Mouse (Mus musculus) midbrain, embryonic 10.5 days (tissue): Measurements from ENCODE around the gene Ascc3. TPM values are rescaled to one million over a fixed set of nuclear protein-coding genes. Genes with fewer than 3 reads are reported as not detected.

ENCODE experiments used
- DNase-seq: peaks from one replicate; pipeline ENCODE4 v3.0.0-alpha.2; 2017; ENCODE audit warnings: low spot score
- H3K27ac ChIP-seq: fragments of 300-500 bp; sonication (generic); replicated peaks from 2 replicates; pipeline ENCODE4 v1.5.1; 2016; ENCODE audit warnings: mild to moderate bottlenecking
- H3K27me3 ChIP-seq: fragments of 300-500 bp; sonication (generic); 2 replicates; pipeline ENCODE4 v1.6.1; 2016; ENCODE audit warnings: low read depth, mild to moderate bottlenecking; ENCODE audit not compliant: poor library complexity, severe bottlenecking
- H3K36me3 ChIP-seq: fragments of 300-500 bp; sonication (generic); 2 replicates; pipeline ENCODE4 v1.6.1; 2016; ENCODE audit warnings: mild to moderate bottlenecking, moderate library complexity
- H3K4me1 ChIP-seq: fragments of 300-500 bp; sonication (generic); 2 replicates; pipeline ENCODE4 v1.6.1; 2016
- H3K4me3 ChIP-seq: fragments of 300-500 bp; sonication (generic); 2 replicates; pipeline ENCODE4 v1.5.1; 2016; ENCODE audit warnings: mild to moderate bottlenecking, moderate library complexity
- H3K9me3 ChIP-seq: fragments of 300-500 bp; sonication (generic); replicated peaks from 2 replicates; pipeline ENCODE4 v1.6.1; 2016; ENCODE audit warnings: mild to moderate bottlenecking
- WGBS: fragments of 180-500 bp; shearing (Covaris S2); methylation state at CpG from one replicate; pipeline ENCODE4 v1.1.7; 2016; 5-methylcytosine and 5-hydroxymethylcytosine counted together
- polyA plus RNA-seq: library from polyadenylated mRNA; unstranded; fragments of >200 nt; fragmentation: Nextera tagmentation; extraction: Ambion mirVana; gene quantifications from 2 replicates; pipeline ENCODE4 v1.2.1, GENCODE M21; 2016

Ascc3 gene
- polyA plus RNA-seq, 1 experiment from 2014 or later = 15.0 TPM

DNA sequence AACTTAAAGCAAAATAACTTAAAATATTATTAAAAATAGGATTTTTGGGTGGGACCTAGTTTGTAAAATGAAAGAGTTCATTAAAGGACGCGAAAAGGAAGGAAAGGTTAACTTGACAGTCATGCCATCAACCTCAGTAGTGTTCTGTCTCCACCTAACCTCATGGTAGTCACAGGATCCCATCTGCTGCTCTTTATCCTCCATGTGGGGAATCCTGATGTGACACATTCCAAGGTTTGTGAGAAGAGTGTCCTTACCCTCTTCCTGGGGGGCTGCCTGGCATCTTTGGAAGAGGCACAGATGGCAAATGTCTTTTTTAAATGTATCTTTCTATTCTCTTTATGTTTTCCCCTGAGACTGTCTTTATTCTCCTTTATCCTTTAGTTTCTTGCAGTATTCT lies 181.4 kb downstream of the Ascc3 start:
- Histone ChIP-seq H3K9me3 (no peaks in the 10 kb centered on the region), H3K27ac (no peak overlapping the region), H3K27me3 (no peaks in the 10 kb centered on the region), H3K36me3 (no peaks in the 10 kb centered on the region), H3K4me1 (0 out of 2 replicates have a peak, but pooled peaks cover 4% of the 10 kb centered on the region), H3K4me3 (no peak overlapping the region)
- no peak for DNase-seq
- WGBS = 81% methylated on average over 2 of the region's 2 CpGs

DNA sequence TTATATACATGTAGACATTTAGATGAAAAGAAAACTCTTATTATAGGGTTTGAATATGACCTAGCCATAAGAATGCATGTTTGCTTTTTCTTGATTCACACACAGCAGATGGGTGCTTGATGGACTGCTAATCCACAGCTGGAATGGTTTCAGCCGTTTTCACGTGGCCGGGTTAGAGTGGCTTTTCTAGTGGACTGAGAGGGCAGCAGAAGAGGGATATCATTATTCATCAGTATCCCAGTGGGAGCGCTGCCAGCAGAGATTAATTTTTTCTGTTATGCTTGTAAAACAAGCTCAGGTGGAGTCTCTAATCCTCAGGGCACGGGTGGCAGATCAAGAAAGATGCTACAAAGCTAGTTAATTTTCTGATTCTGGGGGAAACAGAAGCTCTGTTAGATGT lies 200.4 kb downstream of the Ascc3 start:
- H3K9me3 ChIP-seq = no peaks in the 10 kb centered on the region
- no peak overlapping the region for H3K4me3 ChIP-seq
- H3K4me1 ChIP-seq = no peaks in the 10 kb centered on the region
- no peak overlapping the region for H3K27ac ChIP-seq
- no peaks in the 10 kb centered on the region for H3K36me3 ChIP-seq
- no peak for DNase-seq
- 72% methylated on average over 5 of the region's 5 CpGs for WGBS
- H3K27me3 ChIP-seq = no peaks in the 10 kb centered on the region

DNA sequence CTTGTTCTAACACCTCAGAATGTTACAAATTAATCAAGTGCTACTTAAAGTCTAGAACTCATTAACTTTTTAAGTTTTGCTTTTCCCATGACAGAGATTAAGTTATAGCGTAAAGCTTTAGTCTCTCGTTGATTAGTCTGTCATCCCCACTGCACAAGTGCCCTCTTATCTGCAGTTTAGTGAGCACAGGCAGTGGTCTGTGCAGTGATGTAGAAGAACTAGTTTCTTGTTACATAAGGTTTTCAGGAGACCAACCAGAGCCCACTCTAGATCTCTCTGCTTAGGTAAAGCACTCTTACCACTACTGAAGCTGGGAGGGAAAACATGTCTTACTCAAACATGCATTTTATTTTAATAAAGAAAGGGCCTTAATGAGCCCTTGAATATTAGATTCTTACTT lies 209.1 kb downstream of the Ascc3 start:
- Histone ChIP-seq H3K9me3 (no peaks in the 10 kb centered on the region), H3K27ac (no peak overlapping the region), H3K4me1 (peaks cover 17% of the 10 kb centered on the region), H3K4me3 (no peak overlapping the region), H3K27me3 (no peaks in the 10 kb centered on the region), H3K36me3 (no peaks in the 10 kb centered on the region)
- WGBS = 47% methylated on average over 2 of the region's 2 CpGs
- no peak for DNase-seq

DNA sequence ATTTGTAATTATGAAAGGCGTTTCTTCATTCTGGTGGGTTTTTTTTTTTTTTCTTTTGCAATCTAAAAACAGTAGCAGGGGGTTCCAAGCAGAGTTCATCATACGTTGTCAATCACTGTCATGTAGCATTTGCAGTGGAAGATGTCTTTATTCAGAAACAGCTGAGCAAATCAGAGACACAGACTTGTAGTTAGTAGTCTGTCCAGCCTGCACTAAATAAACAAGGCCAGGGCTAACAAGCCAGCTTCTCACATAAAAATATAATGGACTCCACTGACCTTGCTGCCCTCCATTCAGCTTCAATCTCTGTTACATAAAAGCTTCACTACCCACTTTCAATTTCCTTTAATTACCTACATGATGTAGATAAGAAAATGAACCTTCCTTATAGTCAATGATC lies 209.9 kb downstream of the Ascc3 start:
- Histone ChIP-seq H3K27me3 (no peaks in the 10 kb centered on the region), H3K4me1 (peaks cover 17% of the 10 kb centered on the region), H3K36me3 (no peaks in the 10 kb centered on the region), H3K9me3 (no peaks in the 10 kb centered on the region), H3K4me3 (no peak overlapping the region), H3K27ac (no peak overlapping the region)
- WGBS = 64% methylated on average over 2 of the region's 2 CpGs
- no peak for DNase-seq

DNA sequence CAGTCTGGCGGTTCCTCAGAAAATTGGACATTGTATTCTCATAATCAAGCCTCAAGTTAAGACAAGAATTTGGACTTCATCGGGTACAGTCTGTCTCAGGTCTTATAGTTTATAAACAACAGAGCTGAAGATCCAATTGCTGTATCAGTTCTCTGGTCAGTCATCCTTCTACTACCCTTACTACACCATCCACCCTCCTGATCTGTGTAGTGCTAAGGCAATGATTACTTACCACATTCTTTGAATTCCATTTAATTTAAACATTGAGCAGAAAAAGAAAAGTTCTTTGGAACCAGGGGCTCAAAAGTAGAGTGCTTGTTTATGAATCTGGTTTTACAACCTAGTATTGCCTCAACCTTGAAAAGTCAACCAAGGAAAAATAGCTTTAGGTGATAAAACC lies 213.7 kb downstream of the Ascc3 start:
- WGBS = 93% methylated on average over 2 of the region's 2 CpGs
- no peaks in the 10 kb centered on the region for H3K9me3 ChIP-seq
- H3K27me3 ChIP-seq = no peaks in the 10 kb centered on the region
- H3K4me3 ChIP-seq = no peak overlapping the region
- DNase-seq = no peak
- peaks cover 17% of the 10 kb centered on the region for H3K4me1 ChIP-seq
- no peak overlapping the region for H3K27ac ChIP-seq
- no peaks in the 10 kb centered on the region for H3K36me3 ChIP-seq

DNA sequence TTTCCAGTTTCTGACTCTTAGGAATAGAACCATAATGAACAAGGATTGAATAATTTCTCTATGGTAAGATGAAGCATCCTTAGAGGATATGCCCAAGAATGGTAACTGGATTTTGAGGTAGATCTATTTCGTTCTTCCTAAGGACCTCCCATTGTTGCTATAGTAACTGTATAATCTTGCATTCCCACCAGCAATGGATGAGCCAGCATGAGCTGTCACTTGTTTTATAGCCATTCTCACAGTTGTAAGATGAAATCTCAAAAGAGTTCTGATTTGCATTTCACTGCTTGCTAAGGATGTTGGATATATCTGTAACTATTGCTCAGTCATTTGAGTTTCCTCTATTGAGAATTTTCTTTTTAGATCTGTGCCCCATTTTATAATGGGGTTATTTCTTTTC lies 229.9 kb downstream of the Ascc3 start:
- H3K4me1 ChIP-seq = no peaks in the 10 kb centered on the region
- no peaks in the 10 kb centered on the region for H3K27me3 ChIP-seq
- no peaks in the 10 kb centered on the region for H3K9me3 ChIP-seq
- WGBS = 76% methylated on average over 1 of the region's 1 CpGs
- no peak for DNase-seq
- H3K27ac ChIP-seq = no peak overlapping the region
- H3K36me3 ChIP-seq = 0 out of 2 replicates have a peak, but pooled peaks cover 5% of the 10 kb centered on the region
- no peak overlapping the region for H3K4me3 ChIP-seq

DNA sequence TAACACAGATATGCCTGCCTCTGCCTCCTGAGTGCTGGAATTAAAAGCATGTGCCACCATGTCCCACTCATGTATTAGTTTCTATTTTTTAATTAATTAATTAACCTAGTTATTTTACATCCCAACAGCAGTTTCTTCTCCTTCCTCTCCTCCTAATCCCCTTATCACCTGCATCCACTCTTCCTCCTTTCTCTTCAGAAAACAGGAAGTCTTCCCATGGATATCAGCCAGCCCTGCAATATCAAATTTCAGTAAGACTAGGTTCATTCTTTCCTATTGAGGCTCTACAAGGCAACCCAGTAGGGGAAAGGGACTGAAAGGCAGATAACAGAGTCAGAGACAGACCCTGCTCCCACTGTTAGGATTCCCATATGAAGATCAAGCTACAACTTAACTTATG lies 234.4 kb downstream of the Ascc3 start:
- Histone ChIP-seq H3K27me3 (no peaks in the 10 kb centered on the region), H3K4me1 (no peaks in the 10 kb centered on the region), H3K9me3 (no peaks in the 10 kb centered on the region), H3K4me3 (no peak overlapping the region), H3K27ac (no peak overlapping the region), H3K36me3 (0 out of 2 replicates have a peak, but pooled peaks cover 5% of the 10 kb centered on the region)
- no peak for DNase-seq

DNA sequence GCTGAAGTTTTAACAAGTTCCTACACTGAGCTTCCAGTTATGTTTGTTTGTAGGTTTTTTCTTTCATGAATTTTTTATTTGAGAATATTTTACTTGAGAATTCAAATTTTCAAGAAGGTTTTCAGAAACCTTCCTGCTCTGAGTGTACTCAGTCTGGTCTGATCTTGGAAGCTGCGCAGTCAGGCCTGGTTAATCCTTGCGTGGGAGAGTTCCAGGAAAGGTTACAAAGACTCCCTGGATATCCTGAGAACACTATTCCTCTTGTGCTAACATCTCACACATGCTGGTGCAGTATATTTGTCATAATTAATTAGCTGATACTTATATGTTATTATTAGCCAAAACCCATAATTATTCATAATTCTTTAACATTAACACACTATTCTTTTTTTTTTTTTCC lies 242.1 kb downstream of the Ascc3 start:
- no peaks in the 10 kb centered on the region for H3K27me3 ChIP-seq
- H3K4me1 ChIP-seq = peaks cover 9% of the 10 kb centered on the region; the same call in 1 of the 2 replicates
- no peak overlapping the region for H3K27ac ChIP-seq
- no peak for DNase-seq
- WGBS = 77% methylated on average over 2 of the region's 2 CpGs
- no peaks in the 10 kb centered on the region for H3K36me3 ChIP-seq
- H3K4me3 ChIP-seq = no peak overlapping the region
- H3K9me3 ChIP-seq = no peaks in the 10 kb centered on the region

DNA sequence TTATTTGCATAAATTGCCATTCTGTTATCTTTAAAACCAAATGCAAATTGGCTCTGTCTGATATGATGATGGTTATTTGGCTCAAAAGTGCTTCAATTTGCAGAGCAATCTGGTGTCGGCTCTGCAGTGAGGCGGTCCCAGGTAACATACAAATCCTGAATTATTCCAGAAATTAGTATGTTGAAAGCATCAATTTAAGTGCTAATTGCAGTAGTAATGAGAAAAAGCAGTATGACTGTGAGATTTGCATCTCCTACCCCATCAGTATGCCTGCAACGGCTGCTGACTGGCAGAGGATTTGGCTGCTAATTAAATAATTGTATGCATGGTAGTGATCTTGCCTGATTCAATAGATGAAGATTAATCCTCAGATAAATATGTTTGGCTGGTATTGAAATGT lies 250.9 kb downstream of the Ascc3 start:
- H3K4me3 ChIP-seq = no peak overlapping the region
- WGBS = 86% methylated on average over 3 of the region's 3 CpGs
- H3K36me3 ChIP-seq = no peaks in the 10 kb centered on the region; the same call in 1 of the 2 replicates
- H3K27ac ChIP-seq = no peak overlapping the region
- no peaks in the 10 kb centered on the region for H3K4me1 ChIP-seq
- DNase-seq = no peak
- no peaks in the 10 kb centered on the region for H3K27me3 ChIP-seq
- no peaks in the 10 kb centered on the region for H3K9me3 ChIP-seq

DNA sequence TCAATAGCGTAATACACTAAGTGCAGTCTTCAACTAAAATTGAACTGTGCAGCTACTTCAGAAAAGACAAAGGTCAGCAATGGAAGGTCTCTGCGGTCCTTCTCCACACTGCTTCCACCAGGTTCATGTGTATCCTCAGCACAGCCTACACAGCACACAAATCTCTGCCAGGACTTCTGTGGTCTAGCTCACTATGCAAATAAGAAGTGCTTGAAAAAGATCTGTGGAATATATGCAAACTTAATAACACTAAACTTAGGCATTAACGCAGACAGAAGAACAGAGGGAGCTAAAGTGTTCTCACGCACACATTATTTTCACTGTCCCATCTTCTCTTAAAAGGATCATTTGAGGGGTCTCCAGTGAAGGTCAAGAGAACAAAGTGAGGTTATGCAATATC lies 275.7 kb downstream of the Ascc3 start:
- no peaks in the 10 kb centered on the region for H3K4me1 ChIP-seq
- H3K27me3 ChIP-seq = no peaks in the 10 kb centered on the region
- no peak overlapping the region for H3K4me3 ChIP-seq
- 95% methylated on average over 4 of the region's 4 CpGs for WGBS
- no peak overlapping the region for H3K27ac ChIP-seq
- H3K9me3 ChIP-seq = no peaks in the 10 kb centered on the region
- H3K36me3 ChIP-seq = no peaks in the 10 kb centered on the region
- DNase-seq = no peak

DNA sequence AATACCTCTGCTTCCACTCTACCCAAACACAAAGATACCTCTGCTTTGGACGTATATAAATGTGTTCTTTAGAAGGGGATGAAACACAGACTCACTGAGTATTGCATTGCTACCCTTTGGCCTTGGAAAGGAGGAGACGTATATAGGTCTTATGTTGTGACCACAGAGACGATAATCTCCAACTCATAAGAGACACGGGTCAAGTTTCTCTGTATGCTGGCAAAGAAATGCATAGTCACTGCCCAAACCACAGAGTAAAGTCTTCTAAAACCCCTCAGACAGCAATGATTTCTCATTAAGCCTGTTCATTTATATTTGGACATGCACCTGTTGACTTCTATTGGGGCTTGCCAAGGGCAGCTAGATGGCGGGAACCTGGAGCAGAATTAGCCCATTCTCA lies 284.5 kb downstream of the Ascc3 start:
- no peak for DNase-seq
- Histone ChIP-seq H3K4me3 (no peak overlapping the region), H3K9me3 (no peaks in the 10 kb centered on the region), H3K36me3 (no peaks in the 10 kb centered on the region), H3K27me3 (peaks cover 4% of the 10 kb centered on the region; the same call in 1 of the 2 replicates), H3K4me1 (no peaks in the 10 kb centered on the region), H3K27ac (no peak overlapping the region)
- 88% methylated on average over 5 of the region's 5 CpGs for WGBS

DNA sequence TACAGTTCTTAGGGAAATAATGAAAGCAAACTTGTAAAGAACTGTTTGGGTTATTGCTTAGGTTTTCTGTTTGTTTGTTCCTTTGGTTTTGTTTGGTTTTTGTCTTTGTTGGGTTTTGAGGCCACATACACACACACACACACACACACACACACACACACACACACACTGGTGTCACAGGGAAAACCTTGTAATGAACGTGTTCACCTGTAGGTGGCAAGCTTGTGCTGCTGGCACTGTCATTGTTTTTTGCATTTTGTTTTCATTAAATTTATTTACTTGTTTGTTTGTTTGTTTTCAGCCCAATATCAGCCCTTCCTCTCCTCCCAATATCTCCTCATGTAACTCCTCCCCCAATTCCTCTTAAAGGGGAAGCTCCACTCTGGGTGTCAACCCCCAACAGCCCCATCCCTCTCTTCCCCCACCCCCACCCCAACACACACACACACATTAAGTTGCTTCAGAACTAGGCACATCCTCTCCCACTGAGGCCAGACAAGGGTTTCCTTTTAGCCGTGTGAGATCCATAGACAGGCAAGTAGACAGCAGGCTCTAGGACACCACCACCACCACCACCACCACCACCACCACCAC lies 289.1 kb downstream of the Ascc3 start:
- no peaks in the 10 kb centered on the region for H3K4me1 ChIP-seq
- no peaks in the 10 kb centered on the region for H3K36me3 ChIP-seq
- no peak overlapping the region for H3K27ac ChIP-seq
- H3K4me3 ChIP-seq = no peak overlapping the region
- 22% methylated on average over 2 of the region's 2 CpGs for WGBS
- no peak for DNase-seq
- H3K27me3 ChIP-seq = peaks cover 24% of the 10 kb centered on the region
- H3K9me3 ChIP-seq = no peaks in the 10 kb centered on the region

DNA sequence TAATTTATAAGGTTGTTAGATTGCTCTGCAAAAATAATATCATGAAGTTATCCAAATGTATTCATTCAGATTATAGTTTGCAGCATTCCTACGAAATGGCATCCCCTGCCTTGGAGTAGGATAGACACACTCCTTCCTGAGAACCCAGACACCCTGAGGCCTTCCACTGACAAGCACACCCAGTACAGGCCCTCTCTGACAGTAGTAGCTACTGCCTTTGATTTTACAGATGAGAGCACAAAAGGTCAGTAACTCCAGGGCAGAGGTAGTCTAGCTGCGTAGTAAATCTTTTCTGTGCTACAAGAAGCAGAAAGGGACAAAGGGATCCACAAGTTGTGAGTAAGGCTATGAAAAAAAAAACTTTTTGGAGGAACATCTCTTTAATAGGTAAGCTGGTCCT lies 289.9 kb downstream of the Ascc3 start:
- WGBS = 74% methylated on average over 2 of the region's 2 CpGs
- no peaks in the 10 kb centered on the region for H3K9me3 ChIP-seq
- H3K27me3 ChIP-seq = peaks cover 28% of the 10 kb centered on the region
- no peak overlapping the region for H3K27ac ChIP-seq
- no peak overlapping the region for H3K4me3 ChIP-seq
- no peaks in the 10 kb centered on the region for H3K4me1 ChIP-seq
- H3K36me3 ChIP-seq = no peaks in the 10 kb centered on the region
- DNase-seq = no peak

DNA sequence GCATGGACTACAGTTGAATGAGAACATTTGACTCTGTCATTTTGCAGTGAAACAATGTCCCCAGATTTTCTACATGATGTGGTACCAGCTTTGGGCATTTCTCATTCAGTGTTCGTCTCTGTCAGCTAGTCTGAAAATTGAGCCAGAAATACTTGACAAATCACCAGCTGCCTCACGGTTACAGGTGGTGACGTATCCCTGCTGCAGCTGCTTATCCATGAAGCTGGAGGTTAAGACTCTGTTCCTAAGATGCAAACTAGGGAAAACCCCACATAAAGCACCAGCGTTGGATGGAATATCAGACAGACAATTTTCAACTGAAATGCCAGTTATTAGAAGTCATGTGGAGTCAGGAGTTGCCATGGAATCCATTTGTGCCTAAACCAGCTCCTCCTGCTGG lies 293.8 kb downstream of the Ascc3 start:
- H3K36me3 ChIP-seq = no peaks in the 10 kb centered on the region
- WGBS = 80% methylated on average over 4 of the region's 4 CpGs
- no peak overlapping the region for H3K27ac ChIP-seq
- DNase-seq = no peak
- H3K4me3 ChIP-seq = no peak overlapping the region
- peaks cover 68% of the 10 kb centered on the region for H3K27me3 ChIP-seq
- H3K9me3 ChIP-seq = no peaks in the 10 kb centered on the region
- H3K4me1 ChIP-seq = no peaks in the 10 kb centered on the region
